Mouse (Mus musculus) kidney, adult 10 weeks (tissue): ENCODE measurements around the gene Slc22a21. TPM values are rescaled to one million over a fixed set of nuclear protein-coding genes. Genes with fewer than 3 reads are reported as not detected.

Experiments used
- polyA plus RNA-seq: library from polyadenylated mRNA; stranded (reverse); fragments of 350-450 nt; fragmentation: Illumina TruSeq; extraction: RNeasy Lipid Tissue Mini Kit (QIAGEN cat#74804); gene quantifications from one replicate; pipeline ENCODE4 v1.2.3, GENCODE M21; 2014; ENCODE audit warnings: low read depth, low replicate concordance

Gene Slc22a21
- polyA plus RNA-seq = 3.0 TPM

GRCm38 (mm10) chr11:53979788-53980621, at the start of gene Slc22a21:
Gene Slc22a21, minus strand, starts transcription at chr11:53980332.

GRCm38 (mm10) chr11:54028044-54028951, 48.2 kb upstream of the Slc22a21 start, which contains the start of gene Slc22a4:
Gene Slc22a4, minus strand, starts transcription at chr11:54028090.

Other genes starting within 250 kb of the Slc22a21 start
- gene Irf1, start 210.3 kb downstream of the Slc22a21 start, polyA plus RNA-seq = 1.6 TPM
- not detected for gene Gm17334, start 207.1 kb downstream of the Slc22a21 start, polyA plus RNA-seq
- gene Gm12216, start 121.1 kb downstream of the Slc22a21 start, polyA plus RNA-seq = not detected
- 168 TPM for gene Slc22a5, start 88.7 kb downstream of the Slc22a21 start, polyA plus RNA-seq
- gene Slc22a4, start 47.8 kb upstream of the Slc22a21 start, polyA plus RNA-seq = 28.3 TPM
- gene Pdlim4, start 88.7 kb upstream of the Slc22a21 start, polyA plus RNA-seq = 0.53 TPM
- 3.1 TPM for gene P4ha2, start 119.8 kb upstream of the Slc22a21 start, polyA plus RNA-seq